Mouse (Mus musculus) stomach, postnatal 0 days (tissue): ENCODE measurements around the gene Atp13a4. TPM values are rescaled to one million over a fixed set of nuclear protein-coding genes. Genes with fewer than 3 reads are reported as not detected.

ENCODE experiments used
- ATAC-seq: fragments of 200-750 bp; cut with Nextera tagmentation; 2 replicates; pipeline ENCODE4 v1.8.0; 2017; ENCODE audit not compliant: low FRiP score, low TSS enrichment
- DNase-seq: peaks from one replicate; pipeline ENCODE4 v3.0.0-alpha.2; 2016; ENCODE audit warnings: low spot score
- H3K27ac ChIP-seq: fragments of 300-500 bp; sonication (generic); replicated peaks from 2 replicates; pipeline ENCODE4 v1.5.1; 2014; ENCODE audit warnings: mild to moderate bottlenecking, control low read depth
- H3K27me3 ChIP-seq: fragments of 300-500 bp; sonication (generic); 2 replicates; pipeline ENCODE4 v1.6.1; 2014; ENCODE audit warnings: low read length; ENCODE audit not compliant: control insufficient read depth, insufficient read depth
- H3K36me3 ChIP-seq: fragments of 300-500 bp; sonication (generic); 2 replicates; pipeline ENCODE4 v1.6.1; 2014; ENCODE audit warnings: low read length, mixed read lengths; ENCODE audit not compliant: control insufficient read depth, insufficient read depth
- H3K4me1 ChIP-seq: fragments of 300-500 bp; sonication (generic); replicated peaks from 2 replicates; pipeline ENCODE4 v1.6.1; 2014; ENCODE audit warnings: antibody characterized with exemption; ENCODE audit not compliant: control insufficient read depth, insufficient read depth
- H3K4me2 ChIP-seq: fragments of 300-500 bp; sonication (generic); replicated peaks from 2 replicates; pipeline ENCODE4 v1.6.1; 2014; ENCODE audit warnings: low read depth, mild to moderate bottlenecking, control low read depth, moderate library complexity
- H3K4me3 ChIP-seq: fragments of 300-500 bp; sonication (generic); 2 replicates; pipeline ENCODE4 v1.5.1; 2014; ENCODE audit warnings: low read depth, low read length, control low read depth
- H3K9ac ChIP-seq: fragments of 300-500 bp; sonication (generic); 2 replicates; pipeline ENCODE4 v1.6.1; 2014; ENCODE audit warnings: mild to moderate bottlenecking, low read length, control low read depth, mixed read lengths
- H3K9me3 ChIP-seq: fragments of 300-500 bp; sonication (generic); 2 replicates; pipeline ENCODE4 v1.6.1; 2016; ENCODE audit warnings: low read length; ENCODE audit not compliant: control insufficient read depth
- CTCF ChIP-seq: IDR thresholded peaks from 2 replicates; pipeline ENCODE4 v1.5.1; 2016; ENCODE audit warnings: antibody characterized with exemption, low read depth, mild to moderate bottlenecking, moderate library complexity
- EP300 ChIP-seq: optimal IDR thresholded peaks from 2 replicates; pipeline ENCODE3; 2016; ENCODE audit warnings: antibody characterized with exemption
- WGBS: fragments of 180-500 bp; shearing (Covaris S2); extraction: QIAGEN DNeasy Blood & Tissue Kit; methylation state at CpG from one replicate; pipeline ENCODE4 v1.1.7; 2014; 5-methylcytosine and 5-hydroxymethylcytosine counted together
- polyA plus RNA-seq: library from polyadenylated mRNA; unstranded; fragments of >200 nt; fragmentation: Nextera tagmentation; extraction: Ambion mirVana; gene quantifications from 2 replicates; pipeline ENCODE4 v1.2.1, GENCODE M21; 2015

Atp13a4 gene
- polyA plus RNA-seq, 1 experiment from 2014 or later, result 1.5 TPM

GRCm38 (mm10) chr16:29560869-29561268, 16.2 kb upstream of the Atp13a4 start:
- no peak for ATAC-seq
- Histone ChIP-seq H3K9me3 (no peaks in the 10 kb centered on the region), H3K36me3 (no peaks in the 10 kb centered on the region), H3K4me2 (peak overlapping the region; percentile 31; the same call in 1 of the 2 replicates), H3K9ac (no peak overlapping the region), H3K4me1 (no peaks in the 10 kb centered on the region), H3K27ac (no peak overlapping the region), H3K27me3 (no peaks in the 10 kb centered on the region), H3K4me3 (peak overlapping the region; percentile 8; the same call in 1 of the 2 replicates)
- TF ChIP-seq CTCF (peak; percentile 84), EP300 (no peak)
- WGBS, result 4% methylated on average over 7 of the region's 7 CpGs
- peak; percentile 44 for DNase-seq

GRCm38 (mm10) chr16:29560454-29560853, 15.8 kb upstream of the Atp13a4 start:
- no peaks in the 10 kb centered on the region for H3K36me3 ChIP-seq
- peak; percentile 18 for DNase-seq
- 36% methylated on average over 10 of the region's 10 CpGs for WGBS
- no peaks in the 10 kb centered on the region for H3K27me3 ChIP-seq
- TF ChIP-seq EP300 (no peak), CTCF (no peak)
- no peak overlapping the region for H3K27ac ChIP-seq
- peak overlapping the region; percentile 31; the same call in 1 of the 2 replicates for H3K4me2 ChIP-seq
- no peak for ATAC-seq
- H3K9me3 ChIP-seq, result no peaks in the 10 kb centered on the region
- no peaks in the 10 kb centered on the region for H3K4me1 ChIP-seq
- peak overlapping the region; percentile 8; the same call in 1 of the 2 replicates for H3K4me3 ChIP-seq
- no peak overlapping the region for H3K9ac ChIP-seq

GRCm38 (mm10) chr16:29559667-29560066, 15.0 kb upstream of the Atp13a4 start:
- Histone ChIP-seq H3K27me3 (no peaks in the 10 kb centered on the region), H3K9ac (no peak overlapping the region), H3K4me3 (no peak overlapping the region), H3K36me3 (no peaks in the 10 kb centered on the region), H3K4me1 (no peaks in the 10 kb centered on the region), H3K9me3 (no peaks in the 10 kb centered on the region), H3K4me2 (no peak overlapping the region), H3K27ac (no peak overlapping the region)
- no peak for TF ChIP-seq EP300
- ATAC-seq (no peak), DNase-seq (no peak)
- WGBS, result 73% methylated on average over 5 of the region's 5 CpGs

- Histone ChIP-seq H3K4me1 (no peaks in the 10 kb centered on the region), H3K4me3 (no peak overlapping the region)
These were observed 3.4 kb downstream of the Atp13a4 start for GRCm38 (mm10) chr16:29541261-29541683.

GRCm38 (mm10) chr16:29539906-29540305, 4.8 kb downstream of the Atp13a4 start:
- Histone ChIP-seq H3K9ac (no peak overlapping the region), H3K9me3 (no peaks in the 10 kb centered on the region), H3K4me3 (no peak overlapping the region), H3K36me3 (no peaks in the 10 kb centered on the region), H3K4me2 (no peak overlapping the region), H3K27me3 (no peaks in the 10 kb centered on the region), H3K4me1 (no peaks in the 10 kb centered on the region), H3K27ac (no peak overlapping the region)
- no peak for ATAC-seq
- TF ChIP-seq EP300 (no peak), CTCF (no peak)
- DNase-seq, result no peak

More at GRCm38 (mm10) chr16:29541261-29541683, 3.4 kb downstream of the Atp13a4 start:
- Histone ChIP-seq H3K27ac (no peak overlapping the region), H3K9ac (0 out of 2 replicates have a peak overlapping the region, but pooled peaks have one; percentile 19), H3K9me3 (no peaks in the 10 kb centered on the region), H3K27me3 (no peaks in the 10 kb centered on the region), H3K36me3 (no peaks in the 10 kb centered on the region), H3K4me2 (peak overlapping the region; percentile 38)
- ATAC-seq (peak; percentile 45; the same call in 1 of the 2 replicates), DNase-seq (peak; percentile 44)
- 44% methylated on average over 11 of the region's 11 CpGs for WGBS
- TF ChIP-seq EP300, result no peak
- TF ChIP-seq CTCF, result no peak

- H3K27ac ChIP-seq, result no peak overlapping the region
- DNase-seq, result no peak
- H3K9ac ChIP-seq, result no peak overlapping the region
- no peak for ATAC-seq
- no peaks in the 10 kb centered on the region for H3K4me1 ChIP-seq
- 71% methylated on average over 15 of the region's 15 CpGs for WGBS
- H3K4me3 ChIP-seq, result no peak overlapping the region
- H3K4me2 ChIP-seq, result no peak overlapping the region
- H3K9me3 ChIP-seq, result no peaks in the 10 kb centered on the region
- TF ChIP-seq CTCF, result no peak
- TF ChIP-seq EP300, result no peak
- H3K36me3 ChIP-seq, result no peaks in the 10 kb centered on the region
- no peaks in the 10 kb centered on the region for H3K27me3 ChIP-seq
These were observed 8.1 kb downstream of the Atp13a4 start for GRCm38 (mm10) chr16:29536411-29537204.
